Mouse (Mus musculus): ENCODE measurements at regions not wholly inside any gene's neighbourhood (a gene's known extent, or its start where the extent isn't known, plus 50 kb on each side); places are given as distances from the start of the nearest gene placed in this dataset.

- Histone ChIP-seq H3K27me3 (replicated peaks) (no peaks in the 10 kb centered on the region), H3K79me2 (replicated peaks; ENCODE audit: control insufficient read depth, extremely low read depth, insufficient read depth, poor library complexity, severe bottlenecking) (no peaks in the 10 kb centered on the region), H3K4me3 (replicated peaks in 1 of 3; ENCODE audit: low read depth in 2 of 3, low read length in 2 of 3, poor library complexity in 1 of 3) (no peak overlapping the region), H3K4me2 (ENCODE audit: insufficient read depth, low read depth, poor library complexity, severe bottlenecking) (no peak overlapping the region), H3K36me3 (replicated peaks in 1 of 2; ENCODE audit: control insufficient read depth in 1 of 2, insufficient read depth in 1 of 2, low read length in 1 of 2) (no peaks in the 10 kb centered on the region), H3K9me3 (replicated peaks; ENCODE audit: low read length) (peaks cover 3% of the 10 kb centered on the region), H3K9ac (ENCODE audit: insufficient read depth, low read depth) (no peak overlapping the region), H3K27ac (ENCODE audit: insufficient read depth, low read depth) (no peak overlapping the region), H3K4me1 (ENCODE audit: control insufficient read depth in 1 of 2, insufficient read depth in 2 of 2) (no peaks in the 10 kb centered on the region)
- dilution Hi-C loops (cut with MboI; ENCODE audit: extremely low pct_ligation_motif_present, extremely low pct_unique_long_range_greater_than_20kb, low sequenced_read_pairs) = no loop called here
- in situ Hi-C loops (cut with MboI; ENCODE audit: low pct_ligation_motif_present, low pct_unique_long_range_greater_than_20kb, low sequenced_read_pairs) = no loop called here
- DNase-seq (ENCODE audit: extremely low read depth) = no peak
- no peak for TF ChIP-seq MAZ (IDR thresholded peaks at IDR 0.05; ENCODE audit: low read depth, low read length)
- no peak for TF ChIP-seq GABPA (IDR thresholded peaks at IDR 0.05; ENCODE audit: insufficient replicate concordance, low read depth, low read length)
- no peak for TF ChIP-seq MXI1 (IDR thresholded peaks at IDR 0.05; ENCODE audit: low read depth, low read length)
- TF ChIP-seq USF1 (IDR thresholded peaks at IDR 0.05; ENCODE audit: low read depth, low read length) = no peak
- no peak for TF ChIP-seq EP300 (IDR thresholded peaks at IDR 0.05; ENCODE audit: low read length)
- TF ChIP-seq MAFK (IDR thresholded peaks at IDR 0.05; ENCODE audit: insufficient replicate concordance, low read length) = no peak
- TF ChIP-seq SIN3A (IDR thresholded peaks at IDR 0.05; ENCODE audit: low read length) = no peak
- no peak for TF ChIP-seq NRF1 (IDR thresholded peaks at IDR 0.05; ENCODE audit: low read depth, low read length)
- no peak for TF ChIP-seq TCF12 (IDR thresholded peaks at IDR 0.05; ENCODE audit: low read depth, low read length)
- no peak for TF ChIP-seq IRF4 (IDR thresholded peaks at IDR 0.05; ENCODE audit: low read depth, low read length)
- no peak for TF ChIP-seq CHD1 (IDR thresholded peaks at IDR 0.05; ENCODE audit: low read depth, low read length)
- no peak for TF ChIP-seq HCFC1 (IDR thresholded peaks at IDR 0.05; ENCODE audit: low read depth, low read length)
- TF ChIP-seq POLR2AphosphoS2 (IDR thresholded peaks at IDR 0.05; ENCODE audit: low read depth, low read length) = no peak
- TF ChIP-seq RAD21 (IDR thresholded peaks at IDR 0.05; ENCODE audit: low read depth, low read length) = no peak
- TF ChIP-seq MAX (IDR thresholded peaks at IDR 0.05; ENCODE audit: low read length) = no peak
- TF ChIP-seq CHD2 (IDR thresholded peaks at IDR 0.05; ENCODE audit: low read length) = no peak
- no peak for TF ChIP-seq SMC3 (IDR thresholded peaks at IDR 0.05; ENCODE audit: low read depth, low read length)
These were observed 126.4 kb upstream of the Tgfbr2 start for GRCm38 (mm10) chr9:116301602-116302001.

- no peak overlapping the region for H3K4me3 ChIP-seq (replicated peaks in 1 of 3; ENCODE audit: low read depth in 2 of 3, low read length in 2 of 3, poor library complexity in 1 of 3)
- H3K36me3 ChIP-seq (replicated peaks in 1 of 2; ENCODE audit: control insufficient read depth in 1 of 2, insufficient read depth in 1 of 2, low read length in 1 of 2) = no peaks in the 10 kb centered on the region
- H3K27ac ChIP-seq (ENCODE audit: insufficient read depth, low read depth) = no peak overlapping the region
- H3K79me2 ChIP-seq (replicated peaks; ENCODE audit: control insufficient read depth, extremely low read depth, insufficient read depth, poor library complexity, severe bottlenecking) = no peaks in the 10 kb centered on the region
- H3K4me2 ChIP-seq (ENCODE audit: insufficient read depth, low read depth, poor library complexity, severe bottlenecking) = no peak overlapping the region
- no peak for DNase-seq (ENCODE audit: extremely low read depth)
- H3K27me3 ChIP-seq (replicated peaks) = no peaks in the 10 kb centered on the region
- dilution Hi-C loops (cut with MboI; ENCODE audit: extremely low pct_ligation_motif_present, extremely low pct_unique_long_range_greater_than_20kb, low sequenced_read_pairs) = no loop called here
- no peak overlapping the region for H3K9ac ChIP-seq (ENCODE audit: insufficient read depth, low read depth)
- H3K4me1 ChIP-seq (ENCODE audit: control insufficient read depth in 1 of 2, insufficient read depth in 2 of 2) = peaks cover 0 to 9% of the 10 kb centered on the region in 2 experiments; a peak in 2 of 4 replicates
- TF ChIP-seq ETS1 (conservative IDR thresholded peaks at IDR 0.05; ENCODE audit: low read depth, low read length) (no peak), IRF4 (IDR thresholded peaks at IDR 0.05; ENCODE audit: low read depth, low read length) (no peak), RCOR1 (conservative IDR thresholded peaks at IDR 0.05; ENCODE audit: low read depth, low read length) (no peak), NELFE (IDR thresholded peaks at IDR 0.05; ENCODE audit: low read depth, low read length) (no peak), TCF12 (IDR thresholded peaks at IDR 0.05; ENCODE audit: low read depth, low read length) (no peak), JUN (IDR thresholded peaks at IDR 0.05; ENCODE audit: insufficient read depth, low read depth, low read length) (no peak), MEF2A (IDR thresholded peaks at IDR 0.05; ENCODE audit: borderline replicate concordance, low read depth, low read length) (no peak), ZNF384 (IDR thresholded peaks at IDR 0.05; ENCODE audit: low read depth, low read length) (no peak), GABPA (IDR thresholded peaks at IDR 0.05; ENCODE audit: insufficient replicate concordance, low read depth, low read length) (no peak), USF1 (IDR thresholded peaks at IDR 0.05; ENCODE audit: low read depth, low read length) (no peak), JUND (conservative IDR thresholded peaks at IDR 0.05; ENCODE audit: low read depth, low read length) (no peak), BHLHE40 (IDR thresholded peaks at IDR 0.05; ENCODE audit: low read depth, low read length) (no peak), TBP (conservative IDR thresholded peaks at IDR 0.05; ENCODE audit: low read depth, low read length) (no peak), CHD1 (IDR thresholded peaks at IDR 0.05; ENCODE audit: low read depth, low read length) (no peak)
- H3K9me3 ChIP-seq (replicated peaks; ENCODE audit: low read length) = no peaks in the 10 kb centered on the region
- in situ Hi-C loops (cut with MboI; ENCODE audit: low pct_ligation_motif_present, low pct_unique_long_range_greater_than_20kb, low sequenced_read_pairs) = no loop called here
These were observed 123.6 kb upstream of the Tgfbr2 start for GRCm38 (mm10) chr9:116298791-116299190.
